Mouse (Mus musculus) G1E (cell line): Measurements from ENCODE around the gene Avpr2. TPM values are rescaled to one million over a fixed set of nuclear protein-coding genes. Genes with fewer than 3 reads are reported as not detected.

ENCODE experiments used
- ATAC-seq: 2 replicates; pipeline ENCODE4 v1.8.0; 2016; ENCODE audit warnings: mild to moderate bottlenecking; ENCODE audit not compliant: insufficient number of reproducible peaks, poor library complexity, low FRiP score, severe bottlenecking; ENCODE audit errors: extremely low read depth
- DNase-seq: peaks from one replicate; pipeline ENCODE4 v3.0.0; 2012; ENCODE audit warnings: low spot score
- H3K27me3 ChIP-seq: 2 replicates; pipeline ENCODE4 v1.6.1; 2012; ENCODE audit warnings: mild to moderate bottlenecking, low read length, inconsistent platforms; ENCODE audit not compliant: insufficient read depth
- H3K36me3 ChIP-seq: replicated peaks from 2 replicates; pipeline ENCODE3; 2012; ENCODE audit warnings: mild to moderate bottlenecking, inconsistent platforms
- H3K4me1 ChIP-seq: 2 replicates; pipeline ENCODE4 v1.6.1; 2012; ENCODE audit warnings: low read depth, low read length, inconsistent platforms, mixed read lengths; ENCODE audit not compliant: insufficient read depth
- H3K4me3 ChIP-seq: 2 replicates; pipeline ENCODE4 v1.5.1; 2012; ENCODE audit warnings: low read depth, mild to moderate bottlenecking, inconsistent platforms, low read length, moderate library complexity, mixed read lengths
- H3K9me3 ChIP-seq: replicated peaks from 2 replicates; pipeline ENCODE4 v1.6.1; 2012; ENCODE audit warnings: inconsistent platforms
- CTCF ChIP-seq: IDR thresholded peaks from 2 replicates; pipeline ENCODE4 v1.5.1; 2012; ENCODE audit warnings: low read depth, low read length, inconsistent platforms, mixed read lengths
- GATA1 ChIP-seq: IDR thresholded peaks from 2 replicates; pipeline ENCODE4 v1.6.1; 2012; ENCODE audit warnings: borderline replicate concordance, low read length, inconsistent platforms, mixed read lengths
- GATA2 ChIP-seq: IDR thresholded peaks from 2 replicates; pipeline ENCODE4 v1.6.1; 2012; ENCODE audit warnings: low read depth, low read length, inconsistent platforms, borderline replicate concordance
- POLR2AphosphoS5 ChIP-seq: IDR thresholded peaks from 2 replicates; pipeline ENCODE4 v1.6.1; 2012; ENCODE audit warnings: low read depth, low read length, inconsistent platforms; ENCODE audit not compliant: insufficient replicate concordance
- TAL1 ChIP-seq: conservative IDR thresholded peaks from 2 replicates; pipeline ENCODE4 v1.6.1; 2012; ENCODE audit warnings: low read depth, low read length, inconsistent platforms, mixed read lengths
- polyA plus RNA-seq: library from polyadenylated mRNA; stranded (reverse); fragments of >175 nt; gene quantifications from 2 replicates; pipeline ENCODE4 v1.2.3, GENCODE M21; 2012
- total RNA-seq, 2 experiments: library from RNA; stranded (forward) in 1 of 2; stranded (reverse) in 1 of 2; fragments of 200-1000 nt in 1 of 2; fragments of >200 nt in 1 of 2; fragmentation: Nextera tagmentation in 1 of 2; gene quantifications; 2 replicates each; pipeline ENCODE4 v1.2.3; 2014 to 2017

The Avpr2 gene
- total RNA-seq (2014; fragmentation: Nextera tagmentation) (not detected in 2 replicates), total RNA-seq (2017) (not detected in 2 replicates), polyA plus RNA-seq (not detected in 2 replicates)

DNA sequence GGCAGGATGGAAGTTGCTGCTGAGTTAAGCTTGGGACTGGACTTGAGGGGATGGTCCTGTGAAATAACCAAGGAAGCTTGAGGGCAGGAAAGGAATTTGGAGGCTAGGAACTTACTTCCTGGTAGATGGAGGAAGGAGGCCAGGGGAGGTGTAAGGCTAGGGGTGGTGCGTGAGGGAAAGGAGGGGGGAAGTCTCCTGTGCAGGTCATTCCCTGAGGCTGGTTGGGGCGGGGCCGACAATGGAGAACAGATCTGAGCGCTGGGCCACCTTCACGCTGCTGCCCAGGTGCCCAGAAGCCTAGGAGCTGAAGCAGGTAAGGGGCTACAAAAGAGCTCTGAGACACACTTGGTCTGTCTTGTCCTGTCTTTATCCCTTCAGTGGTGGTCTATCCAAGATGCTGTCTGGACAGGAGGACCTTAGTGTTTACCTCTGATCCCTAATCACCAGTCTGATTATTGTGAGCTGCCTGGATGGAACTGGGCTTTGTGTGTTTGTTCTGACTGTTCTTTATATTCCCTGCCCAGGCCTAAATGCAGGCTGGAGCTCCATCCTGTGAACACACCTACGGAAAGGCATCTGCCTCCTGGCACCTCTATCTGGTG is at the start of gene Avpr2:
TSS of gene Avpr2 (plus strand) at position 552 of the 602 bp plus-strand sequence.
- TF ChIP-seq POLR2AphosphoS5 (no peak), GATA1 (no peak), TAL1 (no peak), GATA2 (no peak), CTCF (no peak)
- H3K4me3 ChIP-seq: no peak within 1 kb of the TSS
- no peaks in the 10 kb centered on the region for H3K4me1 ChIP-seq
- no peaks in the 10 kb centered on the region for H3K9me3 ChIP-seq
- no peaks in the 10 kb centered on the region for H3K36me3 ChIP-seq
- ATAC-seq: no peak
- DNase-seq: no peak
- peaks cover 6% of the 10 kb centered on the region; the same call in 1 of the 2 replicates for H3K27me3 ChIP-seq

GRCm38 (mm10) chrX:73854326-73855086 is 37.4 kb upstream of the Avpr2 start:
- TF ChIP-seq TAL1: no peak
- TF ChIP-seq CTCF: no peak
- TF ChIP-seq POLR2AphosphoS5: no peak
- Histone ChIP-seq H3K4me1 (no peaks in the 10 kb centered on the region), H3K27me3 (peaks cover 3% of the 10 kb centered on the region; the same call in 1 of the 2 replicates), H3K9me3 (no peaks in the 10 kb centered on the region), H3K4me3 (no peak overlapping the region), H3K36me3 (no peaks in the 10 kb centered on the region)
- DNase-seq (no peak), ATAC-seq (no peak)

- Histone ChIP-seq H3K9me3 (no peaks in the 10 kb centered on the region), H3K27me3 (peaks cover 3% of the 10 kb centered on the region; the same call in 1 of the 2 replicates)
- TF ChIP-seq TAL1 (no peak), POLR2AphosphoS5 (no peak), GATA2 (no peak), CTCF (no peak), GATA1 (no peak)
These were observed 36.9 kb upstream of the Avpr2 start for GRCm38 (mm10) chrX:73855087-73855408.

GRCm38 (mm10) chrX:73864692-73865091 is 27.2 kb upstream of the Avpr2 start:
- no peak for ATAC-seq

More at GRCm38 (mm10) chrX:73855087-73855408, 36.9 kb upstream of the Avpr2 start:
- Histone ChIP-seq H3K4me1 (no peaks in the 10 kb centered on the region), H3K36me3 (no peaks in the 10 kb centered on the region), H3K4me3 (no peak overlapping the region)
- no peak for DNase-seq
- no peak for ATAC-seq

DNA sequence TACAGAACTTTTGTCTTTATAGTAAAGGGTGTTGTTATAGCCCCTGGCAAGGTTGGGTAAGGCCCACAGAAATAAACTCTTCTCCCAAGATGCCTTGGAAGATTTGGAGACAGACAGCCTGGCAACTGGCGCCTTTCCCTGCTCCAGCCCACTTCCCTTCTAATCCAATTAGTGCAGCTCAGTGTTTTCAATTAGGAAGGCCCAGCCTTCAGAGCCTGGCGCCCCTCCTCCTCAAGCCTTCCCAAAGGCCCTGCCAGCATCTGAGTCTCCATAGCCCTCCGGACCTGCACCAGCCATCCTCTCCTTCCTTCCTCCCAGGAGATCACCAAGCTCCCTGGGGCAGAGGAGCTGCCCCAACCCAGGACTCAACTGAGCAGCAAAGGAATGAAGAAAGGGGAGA is 24.6 kb upstream of the Avpr2 start:
- DNase-seq: no peak
- 0 out of 2 replicates have a peak, but pooled peaks cover 3% of the 10 kb centered on the region for H3K27me3 ChIP-seq
- no peaks in the 10 kb centered on the region for H3K36me3 ChIP-seq
- H3K4me3 ChIP-seq: no peak overlapping the region
- TF ChIP-seq TAL1 (no peak), POLR2AphosphoS5 (no peak), GATA1 (no peak), GATA2 (no peak), CTCF (no peak)
- no peaks in the 10 kb centered on the region for H3K9me3 ChIP-seq
- H3K4me1 ChIP-seq: no peaks in the 10 kb centered on the region
- no peak for ATAC-seq

More at GRCm38 (mm10) chrX:73864692-73865091, 27.2 kb upstream of the Avpr2 start:
- no peak overlapping the region for H3K4me3 ChIP-seq
- H3K27me3 ChIP-seq: 0 out of 2 replicates have a peak, but pooled peaks cover 6% of the 10 kb centered on the region
- no peaks in the 10 kb centered on the region for H3K9me3 ChIP-seq
- H3K36me3 ChIP-seq: no peaks in the 10 kb centered on the region
- H3K4me1 ChIP-seq: no peaks in the 10 kb centered on the region
- TF ChIP-seq CTCF (no peak), POLR2AphosphoS5 (no peak), GATA2 (no peak), GATA1 (no peak), TAL1 (no peak)
- no peak for DNase-seq

DNA sequence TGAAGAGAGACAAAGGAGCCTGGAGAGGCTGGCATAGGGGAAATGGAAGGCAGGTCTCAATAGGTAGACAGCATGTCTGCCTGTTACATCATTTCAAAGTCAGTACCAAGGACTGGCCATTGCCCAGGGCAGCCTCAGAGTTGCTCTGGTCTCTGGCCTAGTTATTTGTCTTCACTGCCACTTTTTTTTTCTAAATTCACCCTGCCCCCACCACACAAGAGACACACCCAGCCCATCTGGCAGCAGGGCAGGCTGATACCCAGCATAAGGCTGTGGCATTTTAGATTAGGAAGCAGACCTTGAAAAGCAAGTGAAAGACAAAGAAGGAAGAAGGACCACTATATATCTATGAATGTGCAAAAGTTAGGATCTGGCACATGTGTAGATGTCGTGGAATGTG is 24.1 kb upstream of the Avpr2 start:
- no peaks in the 10 kb centered on the region for H3K4me1 ChIP-seq
- TF ChIP-seq POLR2AphosphoS5: no peak
- TF ChIP-seq GATA2: no peak
- TF ChIP-seq TAL1: no peak
- no peak for TF ChIP-seq GATA1
- TF ChIP-seq CTCF: no peak
- DNase-seq (no peak), ATAC-seq (no peak)
- H3K36me3 ChIP-seq: no peaks in the 10 kb centered on the region
- H3K27me3 ChIP-seq: no peaks in the 10 kb centered on the region
- H3K4me3 ChIP-seq: no peak overlapping the region
- H3K9me3 ChIP-seq: no peaks in the 10 kb centered on the region
